Mouse (Mus musculus) limb, embryonic 11.5 days (tissue): ENCODE results near the gene Prdm9. TPM values are rescaled to one million over a fixed set of nuclear protein-coding genes. Genes with fewer than 3 reads are reported as not detected.
A peak's percentile ranks its signal among the peaks of the same experiment; 100 is the strongest.
"Not testable (repeated sequence)": the region's sequence is repeated elsewhere in the genome, so short reads cannot be mapped to it uniquely, and the experiment has no call there.

ENCODE experiments used
- ATAC-seq: fragments of 200-750 bp; cut with Nextera tagmentation; 2 replicates; pipeline ENCODE4 v1.8.0; 2017; ENCODE audit warnings: low read depth; ENCODE audit not compliant: insufficient number of reproducible peaks, low FRiP score, low TSS enrichment
- DNase-seq: peaks from one replicate; pipeline ENCODE4 v3.0.0-alpha.2; 2015; ENCODE audit warnings: low spot score
- H3K27ac ChIP-seq: fragments of 300-500 bp; sonication (generic); replicated peaks from 2 replicates; pipeline ENCODE4 v1.5.1; 2014; ENCODE audit warnings: low read depth, mild to moderate bottlenecking, low read length
- H3K27me3 ChIP-seq: fragments of 300-500 bp; sonication (generic); 2 replicates; pipeline ENCODE4 v1.6.1; 2014; ENCODE audit warnings: mild to moderate bottlenecking, low read length, mixed read lengths; ENCODE audit not compliant: control insufficient read depth, insufficient read depth
- H3K36me3 ChIP-seq: fragments of 300-500 bp; sonication (generic); 2 replicates; pipeline ENCODE4 v1.6.1; 2014; ENCODE audit warnings: mild to moderate bottlenecking, low read length, moderate library complexity, mixed read lengths; ENCODE audit not compliant: control insufficient read depth, insufficient read depth
- H3K4me1 ChIP-seq: fragments of 300-500 bp; sonication (generic); 2 replicates; pipeline ENCODE4 v1.6.1; 2014; ENCODE audit warnings: low read length, mixed read lengths; ENCODE audit not compliant: control insufficient read depth, insufficient read depth
- H3K4me2 ChIP-seq: fragments of 300-500 bp; sonication (generic); 2 replicates; pipeline ENCODE4 v1.6.1; 2014; ENCODE audit warnings: low read depth, mild to moderate bottlenecking, moderate library complexity; ENCODE audit not compliant: severe bottlenecking
- H3K4me3 ChIP-seq: fragments of 300-500 bp; sonication (generic); 2 replicates; pipeline ENCODE4 v1.5.1; 2014; ENCODE audit warnings: low read depth, low read length
- H3K9ac ChIP-seq: fragments of 300-500 bp; sonication (generic); 2 replicates; pipeline ENCODE4 v1.6.1; 2014; ENCODE audit warnings: mild to moderate bottlenecking, low read length
- H3K9me3 ChIP-seq: fragments of 300-500 bp; sonication (generic); 2 replicates; pipeline ENCODE4 v1.6.1; 2016; ENCODE audit warnings: low read length; ENCODE audit not compliant: control insufficient read depth
- WGBS: fragments of 180-500 bp; shearing (Covaris S2); extraction: QIAGEN DNeasy Blood & Tissue Kit; methylation state at CpG from one replicate; pipeline ENCODE4 v1.1.7; 2014; 5-methylcytosine and 5-hydroxymethylcytosine counted together
- polyA plus RNA-seq: library from polyadenylated mRNA; unstranded; fragments of >200 nt; fragmentation: Nextera tagmentation; extraction: Ambion mirVana; gene quantifications from 2 replicates; pipeline ENCODE4 v1.2.1, GENCODE M21; 2014

Prdm9 gene
- polyA plus RNA-seq, 1 experiment from 2014 or later: 1.4 TPM

DNA sequence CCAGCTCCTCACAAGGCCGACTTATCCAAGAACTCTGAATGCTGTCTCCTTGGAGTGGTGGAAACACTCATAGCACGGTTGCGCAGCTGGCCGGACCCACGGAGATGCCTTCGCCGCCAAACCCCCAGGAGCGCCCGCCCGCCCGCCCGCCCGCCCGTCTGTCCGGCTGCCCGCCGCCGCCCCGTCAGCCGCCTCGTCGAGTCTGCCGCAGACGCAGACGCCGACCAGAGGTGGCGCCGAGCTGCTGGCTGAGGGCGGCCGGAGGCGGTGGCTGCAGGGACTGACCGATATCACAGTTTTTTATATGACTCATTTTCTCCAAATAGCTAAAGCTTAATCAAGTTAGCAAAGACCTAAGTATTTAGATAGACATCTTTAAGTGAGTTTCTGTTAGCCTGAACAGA is 13.1 kb upstream of the Prdm9 start:
- 2% methylated on average over 32 of the region's 32 CpGs for WGBS
- Histone ChIP-seq H3K4me2 (peak overlapping the region; percentile 40), H3K27me3 (no peaks in the 10 kb centered on the region), H3K4me1 (no peaks in the 10 kb centered on the region), H3K9me3 (no peaks in the 10 kb centered on the region), H3K9ac (no peak overlapping the region), H3K4me3 (peak overlapping the region; percentile 21), H3K36me3 (no peaks in the 10 kb centered on the region), H3K27ac (no peak overlapping the region)
- DNase-seq: peak; percentile 57
- ATAC-seq: no peak

DNA sequence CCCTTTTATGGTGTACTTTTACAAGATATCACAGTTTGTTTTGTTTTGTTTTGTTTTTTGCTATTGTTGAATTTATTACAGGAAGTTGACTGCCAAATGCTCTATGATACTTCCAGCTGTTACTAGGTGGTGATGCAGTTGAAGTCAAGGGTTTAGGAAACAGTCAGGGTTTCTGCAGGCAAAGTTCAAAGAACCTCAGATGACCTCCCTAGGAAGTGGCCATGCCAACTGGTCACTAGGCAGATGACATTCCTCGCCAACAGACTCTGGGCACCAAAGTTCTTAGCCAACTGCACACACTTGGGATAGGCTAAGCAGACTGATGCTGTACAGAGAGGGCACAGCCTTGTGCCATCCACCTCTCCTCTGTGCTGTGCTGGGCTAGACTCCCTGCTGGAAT is 10.9 kb upstream of the Prdm9 start:
- H3K36me3 ChIP-seq: no peaks in the 10 kb centered on the region
- WGBS: 71% methylated on average over 1 of the region's 1 CpGs

GRCm38 (mm10) chr17:15566908-15567307 is 2.8 kb upstream of the Prdm9 start:
- ATAC-seq (no peak), DNase-seq (no peak)
- H3K36me3 ChIP-seq: no peaks in the 10 kb centered on the region
- no peaks in the 10 kb centered on the region for H3K27me3 ChIP-seq
- no peak overlapping the region for H3K4me2 ChIP-seq
- H3K27ac ChIP-seq: no peak overlapping the region
- H3K9me3 ChIP-seq: no peaks in the 10 kb centered on the region
- WGBS: 80% methylated on average over 5 of the region's 5 CpGs
- H3K4me1 ChIP-seq: no peaks in the 10 kb centered on the region
- no peak overlapping the region for H3K9ac ChIP-seq
- no peak overlapping the region for H3K4me3 ChIP-seq

More for the DNA sequence above, 10.9 kb upstream of the Prdm9 start:
- ATAC-seq: no peak
- Histone ChIP-seq H3K9ac (no peak overlapping the region), H3K9me3 (no peaks in the 10 kb centered on the region), H3K27me3 (no peaks in the 10 kb centered on the region), H3K4me1 (no peaks in the 10 kb centered on the region), H3K27ac (no peak overlapping the region), H3K4me2 (no peak overlapping the region), H3K4me3 (no peak overlapping the region)
- DNase-seq: no peak

GRCm38 (mm10) chr17:15564928-15565300 is 760 bp upstream of the Prdm9 start:
- DNase-seq (no peak), ATAC-seq (no peak)
- no peaks in the 10 kb centered on the region for H3K36me3 ChIP-seq
- peak overlapping the region; percentile 40 for H3K4me3 ChIP-seq
- 47% methylated on average over 12 of the region's 12 CpGs for WGBS
- H3K9ac ChIP-seq: no peak overlapping the region
- no peaks in the 10 kb centered on the region for H3K4me1 ChIP-seq
- no peaks in the 10 kb centered on the region for H3K9me3 ChIP-seq
- H3K27ac ChIP-seq: no peak overlapping the region
- H3K4me2 ChIP-seq: peak overlapping the region; percentile 55
- H3K27me3 ChIP-seq: no peaks in the 10 kb centered on the region

DNA sequence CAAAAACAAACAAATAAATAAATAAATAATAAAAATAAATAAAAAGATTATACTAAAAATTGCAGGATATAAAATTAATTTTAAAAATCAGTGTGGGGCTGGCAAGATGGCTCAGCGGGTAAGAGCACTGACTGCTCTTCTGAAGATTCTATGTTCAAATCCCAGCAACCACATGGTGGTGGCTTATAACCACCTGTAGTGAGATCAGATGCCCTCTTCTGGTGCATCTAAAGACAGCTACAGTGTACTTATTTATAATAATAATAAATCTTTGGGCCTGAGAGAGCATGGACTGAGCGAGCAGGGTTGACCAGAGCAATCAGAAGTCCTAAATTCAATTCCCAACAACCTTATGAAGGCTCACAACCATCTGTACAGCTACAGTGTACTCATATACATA is 4.2 kb downstream of the Prdm9 start:
- Histone ChIP-seq H3K9me3 (no peaks in the 10 kb centered on the region), H3K4me3 (no peak overlapping the region), H3K9ac (no peak overlapping the region), H3K36me3 (no peaks in the 10 kb centered on the region), H3K4me1 (no peaks in the 10 kb centered on the region), H3K27ac (no peak overlapping the region), H3K27me3 (no peaks in the 10 kb centered on the region), H3K4me2 (no peak overlapping the region)
- 79% methylated on average over 2 of the region's 2 CpGs for WGBS
- DNase-seq (no peak), ATAC-seq (no peak)

DNA sequence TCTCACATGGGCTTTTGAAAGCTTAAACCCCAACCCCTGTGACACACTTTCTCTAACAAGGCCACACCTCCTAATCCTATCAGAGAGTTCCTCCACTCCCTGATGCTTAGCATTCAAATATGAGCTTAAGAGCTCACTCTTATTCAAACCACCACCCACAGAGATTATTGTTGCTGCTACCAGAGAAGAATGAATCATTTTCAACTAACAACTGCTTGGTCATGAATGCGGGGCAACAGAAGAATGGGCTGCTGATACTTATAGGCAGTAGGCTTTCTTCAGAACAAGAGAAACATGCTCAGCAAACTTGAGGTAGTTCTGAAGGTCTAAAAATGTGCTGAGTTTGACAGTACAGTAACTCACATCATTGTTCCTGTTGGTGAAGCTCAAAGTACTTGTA is 14.4 kb downstream of the Prdm9 start:
- no peak overlapping the region for H3K27ac ChIP-seq
- H3K36me3 ChIP-seq: no peaks in the 10 kb centered on the region
- ATAC-seq: no peak
- no peaks in the 10 kb centered on the region for H3K9me3 ChIP-seq
- H3K4me1 ChIP-seq: no peaks in the 10 kb centered on the region
- no peak for DNase-seq
- no peaks in the 10 kb centered on the region for H3K27me3 ChIP-seq
- WGBS: 54% methylated on average over 1 of the region's 1 CpGs
- no peak overlapping the region for H3K4me3 ChIP-seq
- H3K4me2 ChIP-seq: no peak overlapping the region
- H3K9ac ChIP-seq: no peak overlapping the region

DNA sequence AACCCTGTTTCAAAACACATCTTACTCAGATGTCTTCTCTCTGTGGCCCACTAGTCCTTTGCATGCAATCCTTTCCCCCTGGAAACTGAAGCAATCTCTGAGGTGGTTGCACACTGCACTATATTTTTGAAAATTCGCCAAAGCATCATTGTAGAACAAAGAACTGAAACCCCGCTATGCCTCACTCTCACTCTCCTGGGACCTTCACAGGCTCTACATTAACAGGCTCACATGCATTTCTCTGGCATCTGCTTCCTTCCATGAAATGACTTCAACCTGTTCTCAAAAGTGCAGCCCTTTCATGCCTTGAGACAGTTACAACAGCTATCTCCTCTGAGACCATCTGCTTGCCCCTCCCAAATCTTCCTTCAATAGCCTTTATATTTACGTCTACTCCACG is 17.7 kb downstream of the Prdm9 start:
- DNase-seq (no peak), ATAC-seq (no peak)
- 81% methylated on average over 4 of the region's 4 CpGs for WGBS
- Histone ChIP-seq H3K9ac (no peak overlapping the region), H3K9me3 (no peaks in the 10 kb centered on the region), H3K4me3 (no peak overlapping the region), H3K27ac (no peak overlapping the region), H3K4me1 (no peaks in the 10 kb centered on the region), H3K36me3 (no peaks in the 10 kb centered on the region), H3K27me3 (no peaks in the 10 kb centered on the region), H3K4me2 (no peak overlapping the region)

DNA sequence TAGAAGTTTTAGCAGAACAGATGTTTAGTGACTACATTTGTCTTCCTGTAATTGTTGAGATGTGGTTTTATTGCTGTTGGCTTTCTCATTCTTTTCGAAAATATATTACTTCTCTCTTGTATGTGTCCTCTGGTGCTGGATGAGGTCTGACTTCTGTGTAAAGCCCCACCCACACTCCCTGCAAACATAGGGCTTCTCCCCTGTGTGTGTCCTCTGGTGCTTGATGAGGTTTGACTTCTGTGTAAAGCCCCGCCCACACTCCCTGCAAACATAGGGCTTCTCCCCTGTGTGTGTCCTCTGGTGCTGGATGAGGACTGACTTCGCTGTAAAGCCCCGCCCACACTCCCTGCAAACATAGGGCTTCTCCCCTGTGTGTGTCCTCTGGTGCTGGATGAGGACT is 20.3 kb downstream of the Prdm9 start:
- not testable (repeated sequence) for H3K4me2 ChIP-seq, H3K36me3 ChIP-seq, H3K9me3 ChIP-seq, H3K4me3 ChIP-seq, H3K4me1 ChIP-seq, H3K27me3 ChIP-seq, H3K9ac ChIP-seq, H3K27ac ChIP-seq, ATAC-seq, DNase-seq
- WGBS: 77% methylated on average over 2 of the region's 4 CpGs

- no peak overlapping the region for H3K4me3 ChIP-seq
- H3K27me3 ChIP-seq: peaks cover 9% of the 10 kb centered on the region
- no peak overlapping the region for H3K27ac ChIP-seq
- H3K4me1 ChIP-seq: no peaks in the 10 kb centered on the region
- DNase-seq: no peak
- H3K9ac ChIP-seq: no peak overlapping the region
- WGBS: 80% methylated on average over 4 of the region's 4 CpGs
- H3K4me2 ChIP-seq: no peak overlapping the region
- no peaks in the 10 kb centered on the region for H3K36me3 ChIP-seq
- ATAC-seq: no peak
- no peaks in the 10 kb centered on the region for H3K9me3 ChIP-seq
Observed at GRCm38 (mm10) chr17:15540309-15540708, 23.8 kb downstream of the Prdm9 start.
